Mouse (Mus musculus) bone marrow macrophage, adult 2 months (primary cell): ENCODE results near the gene Usp32.

Experiments used
- CTCF ChIP-seq: IDR thresholded peaks from 2 replicates; pipeline ENCODE4 v1.5.1; 2012; ENCODE audit warnings: low read depth, mild to moderate bottlenecking, low read length, moderate library complexity
- POLR2A ChIP-seq: IDR thresholded peaks from 2 replicates; pipeline ENCODE4 v1.6.1; 2012; ENCODE audit warnings: mild to moderate bottlenecking, low read depth, low read length, borderline replicate concordance

- no peak for TF ChIP-seq CTCF
- TF ChIP-seq POLR2A, result no peak
Observed at GRCm38 (mm10) chr11:84968309-84968708, 171.7 kb downstream of the Usp32 start.
